Mouse (Mus musculus) ES-Bruce4 (cell line): ENCODE data around the gene Efna1.

ENCODE experiments used
- CTCF ChIP-seq: IDR thresholded peaks from one replicate; pipeline ENCODE4 v1.8.1; 2011; ENCODE audit warnings: low read depth, low read length
- EP300 ChIP-seq: IDR thresholded peaks from 2 replicates; pipeline ENCODE4 v1.6.1; 2011; ENCODE audit warnings: low read depth, low read length; ENCODE audit not compliant: insufficient read depth
- POLR2A ChIP-seq: IDR thresholded peaks from one replicate; pipeline ENCODE4 v1.8.1; 2011; ENCODE audit warnings: low read length; ENCODE audit not compliant: insufficient read depth

- TF ChIP-seq CTCF (no peak), POLR2A (no peak), EP300 (no peak)
Measured at GRCm38 (mm10) chr3:89322514-89323165, 41.7 kb upstream of the Efna1 start, which contains the start of gene Efna3.
